Mouse (Mus musculus): Measurements from ENCODE around the gene Mgarp.

The Mgarp gene

DNA sequence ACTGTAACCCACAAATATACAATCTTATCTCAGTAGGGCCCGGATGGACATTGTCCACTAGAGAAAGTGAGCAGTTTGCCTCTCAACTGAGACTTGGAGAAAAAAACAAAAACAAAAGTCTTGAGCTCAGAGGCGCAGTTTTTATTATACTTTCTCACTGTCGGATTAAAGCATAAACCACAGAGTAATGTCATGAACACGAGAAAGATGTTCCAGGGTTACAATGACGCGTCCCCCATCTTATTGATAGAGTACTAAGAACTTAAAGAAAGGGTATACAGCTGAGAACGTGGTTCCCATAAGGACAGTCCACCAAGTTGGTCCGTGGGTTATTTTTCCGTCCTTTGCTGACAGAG is 57.2 kb downstream of the Mgarp start:
- no peak for DNase-seq

Measured in thymus, postnatal 25 days (tissue).